Mouse (Mus musculus): ENCODE results near the gene Echs1. TPM values are rescaled to one million over a fixed set of nuclear protein-coding genes. Genes with fewer than 3 reads are reported as not detected.

The Echs1 gene
- polyA plus RNA-seq, 1 experiment from 2014 or later = 139 TPM

GRCm38 (mm10) chr7:140060936-140061831 is 55.1 kb downstream of the Echs1 start:
- Histone ChIP-seq H3K27me3 (ENCODE audit: control insufficient read depth, insufficient read depth, low read length) (peaks cover 9% of the 10 kb centered on the region; the same call in 1 of the 2 replicates), H3K4me3 (ENCODE audit: low read depth, low read length) (peak overlapping the region; percentile 33), H3K4me1 (replicated peaks; ENCODE audit: control insufficient read depth, insufficient read depth) (no peaks in the 10 kb centered on the region; the same call in 1 of the 2 replicates), H3K4me2 (replicated peaks; ENCODE audit: low read depth) (peak overlapping the region; percentile 52), H3K9ac (ENCODE audit: low read length) (no peak overlapping the region; the same call in 1 of the 2 replicates), H3K9me3 (ENCODE audit: control insufficient read depth, low read length) (no peaks in the 10 kb centered on the region), H3K27ac (replicated peaks) (peak overlapping the region; percentile 24; the same call in 1 of the 2 replicates), H3K36me3 (ENCODE audit: control insufficient read depth, insufficient read depth, low read length) (no peaks in the 10 kb centered on the region)
- peak; percentile 71 for DNase-seq (ENCODE audit: low spot score)
- ATAC-seq (ENCODE audit: low FRiP score, low TSS enrichment) = 0 out of 2 replicates have a peak, but pooled peaks have one; percentile 19
- whole genome bisulfite sequencing = 2% methylated on average over 41 of the region's 47 CpGs
- TF ChIP-seq CTCF (IDR thresholded peaks at IDR 0.05; ENCODE audit: low read depth) (no peak), EP300 (optimal IDR thresholded peaks at IDR 0.05) (no peak)

- Histone ChIP-seq H3K9ac (ENCODE audit: low read length) (no peak overlapping the region), H3K27ac (replicated peaks) (no peak overlapping the region), H3K4me3 (ENCODE audit: low read depth, low read length) (no peak overlapping the region), H3K9me3 (ENCODE audit: control insufficient read depth, low read length) (no peaks in the 10 kb centered on the region), H3K36me3 (ENCODE audit: control insufficient read depth, insufficient read depth, low read length) (no peaks in the 10 kb centered on the region), H3K27me3 (ENCODE audit: control insufficient read depth, insufficient read depth, low read length) (peaks cover 9% of the 10 kb centered on the region; the same call in 1 of the 2 replicates), H3K4me2 (replicated peaks; ENCODE audit: low read depth) (no peak overlapping the region), H3K4me1 (replicated peaks; ENCODE audit: control insufficient read depth, insufficient read depth) (no peaks in the 10 kb centered on the region; the same call in 1 of the 2 replicates)
- DNase-seq (ENCODE audit: low spot score) (no peak), ATAC-seq (ENCODE audit: low FRiP score, low TSS enrichment) (no peak)
- no peak for TF ChIP-seq CTCF (IDR thresholded peaks at IDR 0.05; ENCODE audit: low read depth)
- TF ChIP-seq EP300 (optimal IDR thresholded peaks at IDR 0.05) = no peak
- 39% methylated on average over 4 of the region's 4 CpGs for WGBS
Observed at GRCm38 (mm10) chr7:140059601-140060000, 56.7 kb downstream of the Echs1 start.

- peak overlapping the region; percentile 36 for H3K4me3 ChIP-seq (ENCODE audit: low read depth, low read length)
- H3K4me2 ChIP-seq (replicated peaks; ENCODE audit: low read depth) = peak overlapping the region; percentile 62
- H3K27ac ChIP-seq (replicated peaks) = no peak overlapping the region
- H3K9me3 ChIP-seq (ENCODE audit: control insufficient read depth, low read length) = no peaks in the 10 kb centered on the region
- no peaks in the 10 kb centered on the region for H3K36me3 ChIP-seq (ENCODE audit: control insufficient read depth, insufficient read depth, low read length)
- peak overlapping the region; percentile 43; the same call in 1 of the 2 replicates for H3K9ac ChIP-seq (ENCODE audit: low read length)
- 36% methylated on average over 7 of the region's 7 CpGs for WGBS
- H3K27me3 ChIP-seq (ENCODE audit: control insufficient read depth, insufficient read depth, low read length) = peaks cover 9% of the 10 kb centered on the region; the same call in 1 of the 2 replicates
- H3K4me1 ChIP-seq (replicated peaks; ENCODE audit: control insufficient read depth, insufficient read depth) = no peaks in the 10 kb centered on the region; the same call in 1 of the 2 replicates
- no peak for DNase-seq (ENCODE audit: low spot score)
- TF ChIP-seq EP300 (optimal IDR thresholded peaks at IDR 0.05) = no peak
- no peak for TF ChIP-seq CTCF (IDR thresholded peaks at IDR 0.05; ENCODE audit: low read depth)
- ATAC-seq (ENCODE audit: low FRiP score, low TSS enrichment) = no peak
Observed at GRCm38 (mm10) chr7:140058528-140058927, 57.7 kb downstream of the Echs1 start.

- Histone ChIP-seq H3K9ac (ENCODE audit: low read length) (peak overlapping the region; percentile 43), H3K4me1 (replicated peaks; ENCODE audit: control insufficient read depth, insufficient read depth) (no peaks in the 10 kb centered on the region; the same call in 1 of the 2 replicates), H3K36me3 (ENCODE audit: control insufficient read depth, insufficient read depth, low read length) (no peaks in the 10 kb centered on the region), H3K4me2 (replicated peaks; ENCODE audit: low read depth) (peak overlapping the region; percentile 62), H3K27me3 (ENCODE audit: control insufficient read depth, insufficient read depth, low read length) (peaks cover 9% of the 10 kb centered on the region; the same call in 1 of the 2 replicates), H3K9me3 (ENCODE audit: control insufficient read depth, low read length) (no peaks in the 10 kb centered on the region), H3K4me3 (ENCODE audit: low read depth, low read length) (peak overlapping the region; percentile 36), H3K27ac (replicated peaks) (no peak overlapping the region)
- TF ChIP-seq EP300 (optimal IDR thresholded peaks at IDR 0.05) = no peak
- peak; percentile 39 for TF ChIP-seq CTCF (IDR thresholded peaks at IDR 0.05; ENCODE audit: low read depth)
- DNase-seq (ENCODE audit: low spot score) = peak; percentile 74
- 5% methylated on average over 52 of the region's 53 CpGs for WGBS
- ATAC-seq (ENCODE audit: low FRiP score, low TSS enrichment) = peak; percentile 78
Observed at GRCm38 (mm10) chr7:140057413-140058407, 58.6 kb downstream of the Echs1 start.

Other genes starting within 250 kb of the Echs1 start
- gene Kndc1, start 221.8 kb downstream of the Echs1 start, polyA plus RNA-seq (2015; fragmentation: Nextera tagmentation; extraction: Ambion mirVana) = 0.05 and 0.18 TPM in 2 replicates
- gene Utf1, start 172.7 kb downstream of the Echs1 start, polyA plus RNA-seq (2015; fragmentation: Nextera tagmentation; extraction: Ambion mirVana) = 0.13 TPM in 1 of 2 replicates, not detected in the other
- gene 6430531B16Rik, start 137.7 kb downstream of the Echs1 start, polyA plus RNA-seq (2015; fragmentation: Nextera tagmentation; extraction: Ambion mirVana) = 0.11 and 0.17 TPM in 2 replicates
- 0.85 and 1.1 TPM in 2 replicates for gene Adam8, start 123.9 kb downstream of the Echs1 start, polyA plus RNA-seq (2015; fragmentation: Nextera tagmentation; extraction: Ambion mirVana)
- gene Zfp511, start 80.1 kb downstream of the Echs1 start, polyA plus RNA-seq (2015; fragmentation: Nextera tagmentation; extraction: Ambion mirVana) = 19.7 and 20.7 TPM in 2 replicates
- 17.7 and 20.1 TPM in 2 replicates for gene Tubgcp2, start 79.8 kb downstream of the Echs1 start, polyA plus RNA-seq (2015; fragmentation: Nextera tagmentation; extraction: Ambion mirVana)
- gene Msx3, start 67.4 kb downstream of the Echs1 start, polyA plus RNA-seq (2015; fragmentation: Nextera tagmentation; extraction: Ambion mirVana) = 0.04 TPM in 1 of 2 replicates, not detected in the other
- 4.5 and 5.6 TPM in 2 replicates for gene Caly, start 33.9 kb downstream of the Echs1 start, polyA plus RNA-seq (2015; fragmentation: Nextera tagmentation; extraction: Ambion mirVana)
- gene Prap1, start 23.1 kb downstream of the Echs1 start, polyA plus RNA-seq (2015; fragmentation: Nextera tagmentation; extraction: Ambion mirVana) = 24.4 and 45.2 TPM in 2 replicates
- 41.2 and 44.5 TPM in 2 replicates for gene Fuom, start 14.0 kb downstream of the Echs1 start, polyA plus RNA-seq (2015; fragmentation: Nextera tagmentation; extraction: Ambion mirVana)
- 27.7 and 27.8 TPM in 2 replicates for gene Paox, start 677 bp downstream of the Echs1 start, polyA plus RNA-seq (2015; fragmentation: Nextera tagmentation; extraction: Ambion mirVana)
- 19.8 and 20.6 TPM in 2 replicates for gene Mtg1, start 21.1 kb upstream of the Echs1 start, polyA plus RNA-seq (2015; fragmentation: Nextera tagmentation; extraction: Ambion mirVana)
- gene Sprn, start 38.4 kb upstream of the Echs1 start, polyA plus RNA-seq (2015; fragmentation: Nextera tagmentation; extraction: Ambion mirVana) = 0.90 and 1.1 TPM in 2 replicates
- gene Olfr522, start 48.3 kb upstream of the Echs1 start, polyA plus RNA-seq (2015; fragmentation: Nextera tagmentation; extraction: Ambion mirVana) = not detected in 2 replicates
- gene Olfr523, start 56.7 kb upstream of the Echs1 start, polyA plus RNA-seq (2015; fragmentation: Nextera tagmentation; extraction: Ambion mirVana) = not detected in 2 replicates
- gene Olfr524, start 89.5 kb upstream of the Echs1 start, polyA plus RNA-seq (2015; fragmentation: Nextera tagmentation; extraction: Ambion mirVana) = not detected in 2 replicates
- gene Cd163l1, start 101.8 kb upstream of the Echs1 start, polyA plus RNA-seq (2015; fragmentation: Nextera tagmentation; extraction: Ambion mirVana) = 0.11 TPM in 2 replicates
- not detected in 2 replicates for gene 5830411N06Rik, start 130.8 kb upstream of the Echs1 start, polyA plus RNA-seq (2015; fragmentation: Nextera tagmentation; extraction: Ambion mirVana)
- gene Olfr525, start 204.4 kb upstream of the Echs1 start, polyA plus RNA-seq (2015; fragmentation: Nextera tagmentation; extraction: Ambion mirVana) = 0.02 TPM in 1 of 2 replicates, not detected in the other
- gene Olfr527, start 217.5 kb upstream of the Echs1 start, polyA plus RNA-seq (2015; fragmentation: Nextera tagmentation; extraction: Ambion mirVana) = not detected in 2 replicates
- gene Olfr60, start 245.2 kb upstream of the Echs1 start, polyA plus RNA-seq (2015; fragmentation: Nextera tagmentation; extraction: Ambion mirVana) = not detected in 2 replicates

All from stomach, postnatal 0 days (tissue).